Comparison of ENCODE assay signal across 9 mouse cellular contexts in the genomic region with DNA sequence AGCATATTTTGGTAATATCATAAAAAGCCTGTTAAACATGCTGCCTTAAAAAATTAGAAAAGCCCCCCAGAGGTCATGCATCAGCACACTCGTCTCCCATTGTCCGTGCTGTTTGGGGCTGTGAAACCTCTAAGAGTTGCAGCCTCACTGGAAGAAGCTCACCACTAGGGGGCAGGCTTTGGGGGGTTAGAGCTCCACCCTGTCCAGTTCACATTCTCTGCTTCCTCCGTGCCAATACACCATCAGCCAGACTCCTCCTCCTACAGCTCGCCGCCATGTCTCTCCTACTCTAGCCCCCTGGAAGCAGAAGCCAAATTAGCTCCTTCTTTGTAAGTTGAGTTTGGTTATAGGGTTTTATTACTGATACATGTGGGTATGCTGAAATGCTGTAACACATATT. TPM values are rescaled to one million over a fixed set of nuclear protein-coding genes. Genes with fewer than 3 reads are reported as not detected.
DNase-seq lines count a peak whose midpoint lies in the region; ATAC-seq and TF ChIP-seq lines count a peak whose summit lies in the region.
"Had no signal": no experiment of that assay in that cellular context is flagged by ENCODE, and none has a peak within 500 bp of the region (broad histone marks: within the 10 kb centered on the region; RNA-seq: fewer than 3 reads in every experiment).

No protein-coding gene starts in this region.

- no peaks in the 10 kb centered on the region for H3K36me3 ChIP-seq in heart, adult 2 months (ENCODE audit: control insufficient read depth, insufficient read depth, low read length)
- H3K36me3 ChIP-seq in heart, embryonic 12.5 days = no peaks in the 10 kb centered on the region
- H3K36me3 ChIP-seq in limb, embryonic 14.5 days (ENCODE audit: control insufficient read depth, insufficient read depth, low read length) = no peaks in the 10 kb centered on the region

- H3K4me3 ChIP-seq in heart, adult 2 months = no peak overlapping the region
- H3K4me3 ChIP-seq in heart, embryonic 12.5 days = no peak overlapping the region
- no peak overlapping the region for H3K4me3 ChIP-seq in limb, embryonic 14.5 days (replicated peaks; ENCODE audit: low read length)

- no peak overlapping the region for H3K4me2 ChIP-seq in heart, embryonic 12.5 days
- no peak overlapping the region for H3K4me2 ChIP-seq in limb, embryonic 14.5 days (replicated peaks; ENCODE audit: low read depth, low read length, severe bottlenecking)

- H3K9me3 ChIP-seq in heart, embryonic 12.5 days (replicated peaks) = no peaks in the 10 kb centered on the region
- H3K9me3 ChIP-seq in limb, embryonic 14.5 days (ENCODE audit: control insufficient read depth, low read length) = no peaks in the 10 kb centered on the region

- no peaks in the 10 kb centered on the region for H3K79me2 ChIP-seq in heart, adult 2 months (replicated peaks; ENCODE audit: control insufficient read depth, insufficient read depth, low read length)

- peak; percentile 27 to 39 for DNase-seq in heart, adult 2 months
- peak; percentile 42 for DNase-seq in CD4-positive helper T cell, adult 2 months (ENCODE audit: low read depth, low spot score)
- peak; percentile 84 for DNase-seq in adrenal gland, postnatal 25 days
- DNase-seq in gastrocnemius, adult 18-20 months (ENCODE audit: low spot score) = peak; percentile 37
- peak; percentile 51 for DNase-seq in limb, embryonic 14.5 days (ENCODE audit: low spot score)
- peak; percentile 68 for DNase-seq in naive thymus-derived CD4-positive, alpha-beta T cell, adult 2 months (ENCODE audit: low read depth)
- DNase-seq in thymus, postnatal 25 days = peak; percentile 69

- no peak for TF ChIP-seq EP300 in heart, adult 2 months (IDR thresholded peaks at IDR 0.05; ENCODE audit: insufficient read depth, low read depth, low read length)

- peak; percentile 64 for TF ChIP-seq CTCF in heart, adult 2 months (IDR thresholded peaks at IDR 0.05)

- 55% methylated on average over 5 of the region's 5 CpGs for WGBS in heart, adult 2 months
- 53% methylated on average over 5 of the region's 5 CpGs for WGBS in heart, embryonic 12.5 days
- 38% methylated on average over 5 of the region's 5 CpGs for WGBS in limb, embryonic 14.5 days

- H3K27ac ChIP-seq in heart, adult 2 months = no peak overlapping the region
- no peak overlapping the region for H3K27ac ChIP-seq in heart, embryonic 12.5 days (ENCODE audit: poor library complexity, severe bottlenecking)
- no peak overlapping the region for H3K27ac ChIP-seq in limb, embryonic 14.5 days (replicated peaks; ENCODE audit: low read depth, low read length)
- H3K27ac ChIP-seq: macrophage had no signal

- H3K9ac ChIP-seq in heart, adult 2 months (ENCODE audit: low read depth, low read length) = no peak overlapping the region
- H3K9ac ChIP-seq in heart, embryonic 12.5 days = no peak overlapping the region
- H3K9ac ChIP-seq in limb, embryonic 14.5 days (ENCODE audit: low read depth, low read length, severe bottlenecking) = no peak overlapping the region

- ATAC-seq in heart, embryonic 12.5 days (ENCODE audit: insufficient number of reproducible peaks, low FRiP score) = no peak
- no peak for ATAC-seq in limb, embryonic 14.5 days (ENCODE audit: low FRiP score, low read depth)

- intact Hi-C loops in heart, adult 2 months (cut with DNase I) = loop anchor here (5.0 kb wide), 1 partner anchor 221 kb away; no protein-coding TSS in a partner anchor

- H3K27me3 ChIP-seq in heart, adult 2 months (ENCODE audit: control insufficient read depth, insufficient read depth, low read length) = no peaks in the 10 kb centered on the region
- H3K27me3 ChIP-seq in heart, embryonic 12.5 days (replicated peaks) = no peaks in the 10 kb centered on the region
- H3K27me3 ChIP-seq in limb, embryonic 14.5 days (ENCODE audit: control insufficient read depth, insufficient read depth, low read length) = no peaks in the 10 kb centered on the region

- no peak for TF ChIP-seq POLR2A in heart, adult 2 months (IDR thresholded peaks at IDR 0.05; ENCODE audit: insufficient read depth, low read depth, low read length)
- TF ChIP-seq POLR2A in limb, embryonic 14.5 days (IDR thresholded peaks at IDR 0.05; ENCODE audit: borderline replicate concordance, extremely low read depth, insufficient read depth, insufficient read length) = no peak

- H3K4me1 ChIP-seq in heart, adult 2 months (ENCODE audit: control insufficient read depth, insufficient read depth, low read length) = no peaks in the 10 kb centered on the region
- H3K4me1 ChIP-seq in heart, embryonic 12.5 days (replicated peaks) = no peaks in the 10 kb centered on the region
- no peaks in the 10 kb centered on the region for H3K4me1 ChIP-seq in limb, embryonic 14.5 days (ENCODE audit: control insufficient read depth, insufficient read depth, low read length)

RNA-seq across cellular contexts. Expression of a gene that starts 14.3 kb away (rescaled TPM):
- 10 to 100 TPM; 11.1 to 14.0 TPM for total RNA-seq in heart, adult 2 months (2021)
- 9.0 and 18.1 TPM in 2 replicates for polyA plus RNA-seq in heart, adult 2 months (2012; rRNA removed)
- 46.1 and 48.6 TPM in 2 replicates for polyA plus RNA-seq in heart, embryonic 12.5 days (2016; fragmentation: Nextera tagmentation; extraction: Ambion mirVana)
- 45.4 and 46.1 TPM in 2 replicates for total RNA-seq in adrenal gland, postnatal 25 days (2021)
- total RNA-seq in gastrocnemius, adult 18-20 months (2021) = 10 to 100 TPM; 11.1 to 12.9 TPM
- polyA plus RNA-seq in limb, embryonic 14.5 days (2012; rRNA removed) = 24.7 and 26.8 TPM in 2 replicates
- polyA plus RNA-seq in limb, embryonic 14.5 days (2014; fragmentation: Nextera tagmentation; extraction: Ambion mirVana) = 34.5 and 39.4 TPM in 2 replicates

RNA-seq across cellular contexts. Expression of a gene that starts 28.5 kb away (rescaled TPM):
- total RNA-seq in heart, adult 2 months (2021) = under 1 TPM in 1 of 2 experiments, not detected in 1; 0.16 TPM
- polyA plus RNA-seq in heart, adult 2 months (2012; rRNA removed) = 0.23 and 0.47 TPM in 2 replicates
- 0.15 TPM in 1 of 2 replicates, not detected in the other for polyA plus RNA-seq in heart, embryonic 12.5 days (2016; fragmentation: Nextera tagmentation; extraction: Ambion mirVana)
- total RNA-seq in adrenal gland, postnatal 25 days (2021) = not detected in 2 replicates
- total RNA-seq in gastrocnemius, adult 18-20 months (2021) = not detected
- polyA plus RNA-seq in limb, embryonic 14.5 days (2012; rRNA removed) = 0.20 and 0.27 TPM in 2 replicates
- 0.76 TPM in 1 of 2 replicates, not detected in the other for polyA plus RNA-seq in limb, embryonic 14.5 days (2014; fragmentation: Nextera tagmentation; extraction: Ambion mirVana)
- polyA plus RNA-seq: macrophage had no signal

RNA-seq across cellular contexts. Expression of a gene that starts 54.5 kb away (rescaled TPM):
- not detected for total RNA-seq in heart, adult 2 months (2021)
- not detected in 2 replicates for polyA plus RNA-seq in heart, adult 2 months (2012; rRNA removed)
- not detected in 2 replicates for polyA plus RNA-seq in heart, embryonic 12.5 days (2016; fragmentation: Nextera tagmentation; extraction: Ambion mirVana)
- not detected in 2 replicates for total RNA-seq in adrenal gland, postnatal 25 days (2021)
- total RNA-seq in gastrocnemius, adult 18-20 months (2021) = not detected
- not detected in 2 replicates for polyA plus RNA-seq in limb, embryonic 14.5 days (2012; rRNA removed)
- polyA plus RNA-seq in limb, embryonic 14.5 days (2014; fragmentation: Nextera tagmentation; extraction: Ambion mirVana) = not detected in 2 replicates
- polyA plus RNA-seq: macrophage had no signal

Comparison
In these comparisons a context has a peak if more than half of its experiments do, and no peak if none do; other contexts are left out.
1. DNase-seq: peak in every context shown above with its lines; median percentile 84 in adrenal gland, postnatal 25 days; 69 in thymus, postnatal 25 days; 68 in naive thymus-derived CD4-positive, alpha-beta T cell, adult 2 months; 51 in limb, embryonic 14.5 days; 42 in CD4-positive helper T cell, adult 2 months; 37 in gastrocnemius, adult 18-20 months; 33 in heart, adult 2 months.